Mouse (Mus musculus): Measurements from ENCODE around the gene Cstf3. TPM values are rescaled to one million over a fixed set of nuclear protein-coding genes. Genes with fewer than 3 reads are reported as not detected.

The Cstf3 gene
- polyA plus RNA-seq, 1 experiment from 2014 or later, result 69.0 TPM

DNA sequence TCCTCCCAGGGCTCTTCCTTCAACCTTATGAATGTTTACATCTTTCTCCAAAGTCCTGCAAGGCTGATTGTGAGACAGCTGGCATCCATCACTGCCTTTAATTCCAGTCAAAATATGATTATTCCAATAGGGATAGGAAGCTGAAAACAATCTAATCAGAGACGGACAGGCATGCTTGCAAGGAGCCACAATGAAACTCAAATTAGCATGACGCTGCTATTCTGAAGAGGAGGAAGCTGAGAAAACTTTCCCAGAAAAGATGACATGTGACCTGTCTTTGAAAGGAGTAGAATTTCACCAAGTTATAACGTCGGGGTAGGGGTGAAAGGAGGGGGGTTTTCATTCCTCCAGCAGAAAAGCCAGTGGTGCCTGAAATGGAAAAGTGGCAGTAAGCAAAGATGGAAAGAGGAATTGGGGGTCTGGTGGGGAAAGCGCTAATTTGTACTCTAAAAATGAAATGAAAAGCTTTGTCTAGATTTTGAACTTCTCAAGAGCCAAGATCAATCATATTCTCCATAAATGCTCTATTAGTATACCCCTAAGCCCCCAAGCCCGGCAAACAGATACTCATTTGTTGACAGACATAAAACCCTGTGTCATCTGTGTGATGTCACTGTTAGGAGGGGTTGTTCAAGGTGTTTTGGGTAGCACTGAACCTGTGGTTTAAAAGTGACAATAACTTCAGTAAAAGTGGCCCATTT lies 120.5 kb downstream of the Cstf3 start:
- H3K9ac ChIP-seq (ENCODE audit: low read depth, low read length), result no peak overlapping the region
- peak overlapping the region; percentile 87 for H3K4me3 ChIP-seq (ENCODE audit: low read depth, low read length)
- H3K27ac ChIP-seq (ENCODE audit: low read depth, low read length), result no peak overlapping the region
- H3K36me3 ChIP-seq (ENCODE audit: control insufficient read depth, insufficient read depth, low read length), result no peaks in the 10 kb centered on the region
- no peaks in the 10 kb centered on the region for H3K27me3 ChIP-seq (ENCODE audit: control insufficient read depth, insufficient read depth, low read length)
- no peaks in the 10 kb centered on the region for H3K9me3 ChIP-seq (replicated peaks; ENCODE audit: control insufficient read depth, low read length)
- H3K4me1 ChIP-seq (ENCODE audit: control insufficient read depth, insufficient read depth, low read length), result 0 out of 2 replicates have a peak, but pooled peaks cover 2% of the 10 kb centered on the region
- no peak for ATAC-seq (replicated peaks; ENCODE audit: insufficient number of reproducible peaks, low FRiP score, low TSS enrichment)
- H3K4me2 ChIP-seq, result peak overlapping the region; percentile 83
- 34% methylated on average over 6 of the region's 6 CpGs for WGBS (ENCODE audit: insufficient replicate concordance)

DNA sequence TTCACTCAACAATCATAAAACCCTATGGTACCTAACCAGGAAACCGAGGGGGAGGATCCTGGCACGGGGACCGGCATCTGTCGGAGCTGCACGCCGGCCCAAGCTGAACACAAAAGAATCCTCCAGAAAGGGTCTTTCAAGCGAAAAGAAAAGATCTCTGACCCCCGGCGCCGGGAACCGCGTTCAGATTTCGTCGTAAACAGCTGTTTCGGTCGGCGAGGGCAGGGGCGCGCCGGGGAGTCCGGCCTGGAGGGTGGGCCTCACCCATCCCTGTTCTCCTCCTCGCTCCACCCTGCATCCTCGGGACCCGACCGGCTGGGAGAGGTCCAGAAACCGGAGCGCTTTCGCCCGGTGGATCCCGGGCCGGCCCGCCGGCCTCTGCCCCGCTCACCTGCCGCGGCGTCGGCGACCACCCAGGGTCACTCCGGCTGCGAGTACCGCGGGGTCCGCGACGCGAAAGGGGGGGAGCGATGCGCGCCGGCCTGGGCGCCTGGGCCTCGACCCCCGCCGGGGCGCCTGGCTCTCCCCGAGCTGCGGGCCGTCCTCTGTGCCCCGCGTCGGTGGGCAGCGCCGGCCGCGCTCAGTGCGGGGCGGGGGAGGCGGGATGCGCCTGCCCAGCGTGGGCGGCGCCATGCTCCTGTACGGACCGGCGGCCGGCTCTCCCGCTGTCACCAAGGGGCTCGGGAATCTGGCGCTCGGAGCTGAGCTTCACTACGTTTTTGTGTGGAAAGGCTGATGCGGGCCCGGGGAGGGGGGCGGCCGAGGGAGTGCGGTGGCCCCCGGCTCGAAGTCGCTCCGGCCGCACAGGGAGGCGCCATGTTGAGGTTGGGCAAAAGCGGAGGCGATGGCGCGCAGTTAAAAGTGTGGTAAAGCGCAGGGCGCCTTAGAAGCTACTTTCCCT lies 121.5 kb downstream of the Cstf3 start, which contains the start of gene Tcp11l1:
Tcp11l1 (minus strand) TSS at position 585 of the 901 bp plus-strand sequence.
- peak; percentile 73 for ATAC-seq (replicated peaks; ENCODE audit: insufficient number of reproducible peaks, low FRiP score, low TSS enrichment)
- 0 out of 2 replicates have a peak, but pooled peaks cover 2% of the 10 kb centered on the region for H3K4me1 ChIP-seq (ENCODE audit: control insufficient read depth, insufficient read depth, low read length)
- no peaks in the 10 kb centered on the region for H3K27me3 ChIP-seq (ENCODE audit: control insufficient read depth, insufficient read depth, low read length)
- peak within 1 kb of the TSS; percentile 87 for H3K4me3 ChIP-seq (ENCODE audit: low read depth, low read length)
- under 1% methylated on average over 78 of the region's 99 CpGs for WGBS (ENCODE audit: insufficient replicate concordance)
- 0 out of 2 replicates have a peak within 1 kb of the TSS, but pooled peaks have one; percentile 46 for H3K27ac ChIP-seq (ENCODE audit: low read depth, low read length)
- peak within 1 kb of the TSS; percentile 86 for H3K9ac ChIP-seq (ENCODE audit: low read depth, low read length)
- H3K36me3 ChIP-seq (ENCODE audit: control insufficient read depth, insufficient read depth, low read length), result no peaks in the 10 kb centered on the region
- H3K9me3 ChIP-seq (replicated peaks; ENCODE audit: control insufficient read depth, low read length), result no peaks in the 10 kb centered on the region
- H3K4me2 ChIP-seq, result peak within 1 kb of the TSS; percentile 83

DNA sequence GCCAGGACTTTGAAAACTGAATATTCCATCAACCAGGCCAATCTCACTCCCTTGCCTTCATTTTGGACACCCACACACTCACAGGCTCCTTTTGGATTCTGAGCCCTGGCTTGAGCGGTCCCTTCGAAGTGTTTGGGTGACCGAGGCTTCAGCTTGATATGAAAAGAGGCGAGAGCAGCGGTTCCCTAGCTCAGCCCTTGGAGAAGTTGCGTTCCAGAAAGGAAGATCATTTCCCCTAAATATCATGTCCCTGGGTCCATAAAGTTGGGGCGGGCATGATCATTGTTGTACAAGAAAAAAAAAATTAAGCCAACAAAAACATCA lies 122.1 kb downstream of the Cstf3 start:
- 0 out of 2 replicates have a peak overlapping the region, but pooled peaks have one; percentile 46 for H3K27ac ChIP-seq (ENCODE audit: low read depth, low read length)
- ATAC-seq (replicated peaks; ENCODE audit: insufficient number of reproducible peaks, low FRiP score, low TSS enrichment), result no peak
- no peaks in the 10 kb centered on the region for H3K27me3 ChIP-seq (ENCODE audit: control insufficient read depth, insufficient read depth, low read length)
- H3K4me1 ChIP-seq (ENCODE audit: control insufficient read depth, insufficient read depth, low read length), result 0 out of 2 replicates have a peak, but pooled peaks cover 2% of the 10 kb centered on the region
- H3K4me3 ChIP-seq (ENCODE audit: low read depth, low read length), result peak overlapping the region; percentile 87
- 2% methylated on average over 7 of the region's 7 CpGs for WGBS (ENCODE audit: insufficient replicate concordance)
- H3K4me2 ChIP-seq, result peak overlapping the region; percentile 83
- no peaks in the 10 kb centered on the region for H3K36me3 ChIP-seq (ENCODE audit: control insufficient read depth, insufficient read depth, low read length)
- H3K9me3 ChIP-seq (replicated peaks; ENCODE audit: control insufficient read depth, low read length), result no peaks in the 10 kb centered on the region
- H3K9ac ChIP-seq (ENCODE audit: low read depth, low read length), result peak overlapping the region; percentile 86

DNA sequence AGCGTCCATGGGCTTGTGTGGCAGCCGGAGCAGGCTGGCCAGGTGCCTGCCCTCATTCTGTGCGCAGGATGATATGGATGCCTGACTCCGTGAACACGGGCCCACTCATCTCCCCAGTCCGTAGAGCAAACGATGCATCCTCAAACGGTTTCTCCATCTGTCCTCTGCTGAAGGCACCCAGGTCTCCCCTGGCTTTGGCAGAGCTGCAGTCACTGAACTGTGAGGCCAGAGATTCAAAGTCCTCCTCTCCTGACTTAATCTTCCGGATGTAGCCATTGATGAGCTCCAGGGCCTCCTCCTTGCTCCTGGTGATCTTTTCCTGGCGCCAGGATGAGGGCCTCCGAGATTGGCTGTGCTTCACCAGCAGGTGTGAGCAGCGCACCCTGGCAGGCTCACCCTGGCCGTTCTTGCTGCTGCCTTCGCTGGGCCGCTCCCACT lies 124.0 kb downstream of the Cstf3 start:
- Histone ChIP-seq H3K4me1 (ENCODE audit: control insufficient read depth, insufficient read depth, low read length) (0 out of 2 replicates have a peak, but pooled peaks cover 2% of the 10 kb centered on the region), H3K4me2 (peak overlapping the region; percentile 16; the same call in 1 of the 2 replicates), H3K27ac (ENCODE audit: low read depth, low read length) (no peak overlapping the region), H3K9ac (ENCODE audit: low read depth, low read length) (no peak overlapping the region), H3K36me3 (ENCODE audit: control insufficient read depth, insufficient read depth, low read length) (no peaks in the 10 kb centered on the region), H3K9me3 (replicated peaks; ENCODE audit: control insufficient read depth, low read length) (no peaks in the 10 kb centered on the region), H3K27me3 (ENCODE audit: control insufficient read depth, insufficient read depth, low read length) (no peaks in the 10 kb centered on the region), H3K4me3 (ENCODE audit: low read depth, low read length) (no peak overlapping the region)
- 31% methylated on average over 15 of the region's 15 CpGs for WGBS (ENCODE audit: insufficient replicate concordance)
- no peak for ATAC-seq (replicated peaks; ENCODE audit: insufficient number of reproducible peaks, low FRiP score, low TSS enrichment)

Other genes with a start within 250 kb of the Cstf3 start
- 0.30 and 0.34 TPM in 2 replicates for gene D430041D05Rik, start 179.5 kb upstream of the Cstf3 start, polyA plus RNA-seq (2014; fragmentation: Nextera tagmentation; extraction: Ambion mirVana)
- 48.1 and 61.9 TPM in 2 replicates for gene Hipk3, start 96.1 kb upstream of the Cstf3 start, polyA plus RNA-seq (2014; fragmentation: Nextera tagmentation; extraction: Ambion mirVana)
- 32.5 and 36.0 TPM in 2 replicates for gene Tcp11l1, start 121.6 kb downstream of the Cstf3 start, polyA plus RNA-seq (2014; fragmentation: Nextera tagmentation; extraction: Ambion mirVana)
- not detected in 2 replicates for gene Pin1rt1, start 125.9 kb downstream of the Cstf3 start, polyA plus RNA-seq (2014; fragmentation: Nextera tagmentation; extraction: Ambion mirVana)
- 3.0 and 3.6 TPM in 2 replicates for gene Depdc7, start 152.4 kb downstream of the Cstf3 start, polyA plus RNA-seq (2014; fragmentation: Nextera tagmentation; extraction: Ambion mirVana)
- gene Qser1, start 226.2 kb downstream of the Cstf3 start, polyA plus RNA-seq (2014; fragmentation: Nextera tagmentation; extraction: Ambion mirVana), result 10.8 and 12.4 TPM in 2 replicates

Measured in heart, embryonic 11.5 days (tissue).